Mouse (Mus musculus) thymus, adult 2 months (tissue): ENCODE measurements around the gene BC025920. TPM values are rescaled to one million over a fixed set of nuclear protein-coding genes. Genes with fewer than 3 reads are reported as not detected.

Source experiments
- DNase-seq: peaks from one replicate; pipeline ENCODE4 v3.0.0; 2021
- H3K27ac ChIP-seq: fragments of 200-500 bp; 2 replicates; pipeline ENCODE4 v1.5.1; 2012; ENCODE audit warnings: low read length, control low read depth; ENCODE audit not compliant: control insufficient read depth, insufficient read depth
- H3K27me3 ChIP-seq: fragments of 200-500 bp; 2 replicates; pipeline ENCODE4 v1.6.1; 2012; ENCODE audit warnings: mild to moderate bottlenecking, low read length, moderate library complexity, mixed read lengths; ENCODE audit not compliant: control insufficient read depth, insufficient read depth
- H3K36me3 ChIP-seq: fragments of 200-500 bp; 2 replicates; pipeline ENCODE4 v1.6.1; 2012; ENCODE audit warnings: mild to moderate bottlenecking, low read length, moderate library complexity; ENCODE audit not compliant: control insufficient read depth, insufficient read depth
- H3K4me1 ChIP-seq: fragments of 200-500 bp; replicated peaks from 2 replicates; pipeline ENCODE4 v1.6.1; 2012; ENCODE audit warnings: low read length; ENCODE audit not compliant: control insufficient read depth, insufficient read depth
- H3K4me3 ChIP-seq: fragments of 200-500 bp; 2 replicates; pipeline ENCODE4 v1.5.1; 2012; ENCODE audit warnings: mild to moderate bottlenecking, low read length, control low read depth, moderate library complexity; ENCODE audit not compliant: control insufficient read depth, insufficient read depth
- CTCF ChIP-seq: fragments of 200-500 bp; IDR thresholded peaks from 2 replicates; pipeline ENCODE4 v1.5.1; 2012; ENCODE audit warnings: mild to moderate bottlenecking, control low read depth, low read length, moderate library complexity, borderline replicate concordance; ENCODE audit not compliant: control insufficient read depth, poor library complexity, insufficient read depth; ENCODE audit errors: extremely low read depth
- POLR2A ChIP-seq: fragments of 200-500 bp; IDR thresholded peaks from 2 replicates; pipeline ENCODE4 v1.6.1; 2012; ENCODE audit warnings: mild to moderate bottlenecking, low read length, control low read depth, moderate library complexity; ENCODE audit not compliant: control insufficient read depth, poor library complexity, insufficient read depth; ENCODE audit errors: extremely low read depth
- WGBS: fragments of 180-500 bp; shearing (Covaris S2); methylation state at CpG from one replicate; pipeline ENCODE4 v1.1.7; 2018; 5-methylcytosine and 5-hydroxymethylcytosine counted together
- polyA plus RNA-seq: library from polyadenylated mRNA; depleted of rRNA; stranded (reverse); fragments of >200 nt; gene quantifications from 2 replicates; pipeline ENCODE4 v1.2.3, GENCODE M21; 2012

Gene BC025920
- polyA plus RNA-seq, 1 experiment = 2.8 TPM

- no peaks in the 10 kb centered on the region for H3K27me3 ChIP-seq
- H3K27ac ChIP-seq = peak overlapping the region; percentile 92
- peak; percentile 94 for DNase-seq
- TF ChIP-seq CTCF = no peak
- peak; percentile 56 for TF ChIP-seq POLR2A
- peaks cover 34% of the 10 kb centered on the region for H3K36me3 ChIP-seq
- H3K4me1 ChIP-seq = peaks cover 50% of the 10 kb centered on the region
- under 1% methylated on average over 16 of the region's 16 CpGs for WGBS
- peak overlapping the region; percentile 90 for H3K4me3 ChIP-seq
These were observed 45.2 kb upstream of the BC025920 start for GRCm38 (mm10) chr10:81560719-81561459.

GRCm38 (mm10) chr10:81562411-81562810 is 43.7 kb upstream of the BC025920 start:
- DNase-seq = peak; percentile 11
- Histone ChIP-seq H3K36me3 (peaks cover 40% of the 10 kb centered on the region), H3K4me1 (peaks cover 62% of the 10 kb centered on the region), H3K4me3 (no peak overlapping the region), H3K27me3 (no peaks in the 10 kb centered on the region), H3K27ac (no peak overlapping the region)
- 97% methylated on average over 6 of the region's 6 CpGs for whole genome bisulfite sequencing
- TF ChIP-seq CTCF = no peak
- TF ChIP-seq POLR2A = no peak

- no peak for TF ChIP-seq CTCF
- TF ChIP-seq POLR2A = no peak
- whole genome bisulfite sequencing = 88% methylated on average over 6 of the region's 6 CpGs
- no peak overlapping the region for H3K4me3 ChIP-seq
- peak; percentile 14 for DNase-seq
- H3K27ac ChIP-seq = no peak overlapping the region
- H3K36me3 ChIP-seq = peaks cover 40% of the 10 kb centered on the region
- no peaks in the 10 kb centered on the region for H3K27me3 ChIP-seq
- peaks cover 71% of the 10 kb centered on the region for H3K4me1 ChIP-seq
These were observed 42.6 kb upstream of the BC025920 start for GRCm38 (mm10) chr10:81563481-81563880.

DNA sequence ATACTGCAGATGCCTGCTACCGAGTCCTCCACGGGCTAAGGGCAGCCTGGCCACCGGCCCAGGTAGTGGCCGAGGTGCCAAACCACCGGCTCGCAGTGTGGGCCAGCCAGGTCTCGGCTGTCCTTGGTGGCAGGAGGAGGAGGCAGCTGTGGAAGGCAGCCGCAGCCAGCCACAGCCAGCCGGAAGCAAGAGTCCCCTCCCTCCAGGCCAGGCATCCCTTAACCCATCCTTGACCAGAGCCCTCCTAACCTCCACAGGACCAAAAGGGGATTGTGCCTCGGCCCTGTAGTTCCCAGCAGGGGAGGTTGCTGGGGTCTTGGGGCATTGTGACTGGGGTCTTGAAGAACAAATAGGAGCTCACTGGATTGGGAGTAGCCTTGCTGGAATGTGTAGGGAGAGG is 41.9 kb upstream of the BC025920 start:
- Histone ChIP-seq H3K27ac (peak overlapping the region; percentile 24; the same call in 1 of the 2 replicates), H3K27me3 (no peaks in the 10 kb centered on the region), H3K4me3 (no peak overlapping the region), H3K4me1 (peaks cover 74% of the 10 kb centered on the region), H3K36me3 (peaks cover 40% of the 10 kb centered on the region)
- DNase-seq = peak; percentile 21
- TF ChIP-seq CTCF (no peak), POLR2A (no peak)
- 43% methylated on average over 10 of the region's 10 CpGs for WGBS

- peak overlapping the region; percentile 86; the same call in 1 of the 2 replicates for H3K27ac ChIP-seq
These were observed 41.3 kb upstream of the BC025920 start for GRCm38 (mm10) chr10:81564734-81565133.

DNA sequence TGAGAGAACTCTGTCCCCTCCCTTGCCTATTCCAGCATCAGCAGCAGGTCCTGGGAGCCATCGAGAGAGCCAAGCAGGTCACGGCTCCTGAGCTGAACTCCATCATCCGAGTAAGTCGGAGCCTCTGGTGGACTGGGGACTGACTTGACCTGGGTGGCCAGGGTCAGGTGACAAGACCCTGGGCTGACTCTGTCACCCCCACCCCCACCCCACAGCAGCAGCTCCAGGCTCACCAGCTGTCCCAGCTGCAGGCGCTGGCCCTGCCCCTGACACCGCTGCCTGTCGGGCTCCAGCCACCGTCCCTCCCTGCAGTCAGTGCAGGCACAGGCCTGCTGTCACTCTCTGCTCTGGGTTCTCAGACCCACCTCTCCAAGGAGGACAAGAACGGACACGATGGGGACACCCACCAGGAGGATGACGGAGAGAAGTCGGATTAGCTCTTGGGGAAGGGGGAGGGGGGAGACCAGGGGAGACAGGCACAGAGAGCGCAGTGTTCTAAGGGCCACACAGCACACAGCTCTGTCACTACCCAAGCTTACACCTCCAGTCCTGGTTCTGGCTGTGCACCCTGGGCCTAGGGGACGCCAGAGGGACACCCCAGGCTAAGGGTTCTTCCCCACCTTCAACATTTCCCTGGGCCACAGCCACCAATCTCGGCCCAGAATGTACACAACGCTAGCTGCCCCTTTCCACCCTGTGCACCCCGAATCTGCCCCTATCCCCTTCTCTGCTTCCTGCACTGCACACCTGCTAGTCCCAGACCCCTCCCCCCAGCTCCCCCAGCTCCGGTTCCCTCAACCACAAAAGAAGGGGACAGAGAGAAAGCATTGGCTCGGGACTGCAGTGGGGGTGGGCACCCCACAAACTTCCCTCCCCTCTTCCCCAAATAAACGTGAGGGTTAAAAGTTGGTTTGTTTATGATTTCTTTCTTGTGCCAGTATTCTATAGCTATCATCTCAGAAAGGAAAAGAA is 40.5 kb upstream of the BC025920 start:
- H3K27me3 ChIP-seq = no peaks in the 10 kb centered on the region
- 40% methylated on average over 20 of the region's 20 CpGs for WGBS
- peaks cover 87% of the 10 kb centered on the region for H3K4me1 ChIP-seq
- H3K4me3 ChIP-seq = peak overlapping the region; percentile 34
- H3K27ac ChIP-seq = peak overlapping the region; percentile 94
- peaks cover 40% of the 10 kb centered on the region for H3K36me3 ChIP-seq
- TF ChIP-seq POLR2A (0 out of 2 replicates have a peak, but pooled peaks have one; percentile 25), CTCF (0 out of 2 replicates have a peak, but pooled peaks have one; percentile 35)
- peak; percentile 89 for DNase-seq

More at GRCm38 (mm10) chr10:81564734-81565133, 41.3 kb upstream of the BC025920 start:
- no peak overlapping the region for H3K4me3 ChIP-seq
- peak; percentile 85 for DNase-seq
- H3K27me3 ChIP-seq = no peaks in the 10 kb centered on the region
- WGBS = 63% methylated on average over 10 of the region's 10 CpGs
- peaks cover 79% of the 10 kb centered on the region for H3K4me1 ChIP-seq
- peaks cover 40% of the 10 kb centered on the region for H3K36me3 ChIP-seq
- TF ChIP-seq POLR2A (no peak), CTCF (peak; percentile 87)
